Mouse (Mus musculus) heart, embryonic 12.5 days (tissue): ENCODE data around the gene Ankrd44. TPM values are rescaled to one million over a fixed set of nuclear protein-coding genes. Genes with fewer than 3 reads are reported as not detected.

Source experiments
- ATAC-seq: fragments of 200-750 bp; cut with Nextera tagmentation; 2 replicates; pipeline ENCODE4 v1.8.0; 2017; ENCODE audit warnings: moderate TSS enrichment, moderate library complexity; ENCODE audit not compliant: insufficient number of reproducible peaks, low FRiP score
- H3K27ac ChIP-seq: fragments of 300-500 bp; sonication (generic); 2 replicates; pipeline ENCODE4 v1.5.1; 2016; ENCODE audit warnings: mild to moderate bottlenecking, moderate library complexity; ENCODE audit not compliant: poor library complexity, severe bottlenecking
- H3K27me3 ChIP-seq: fragments of 300-500 bp; sonication (generic); replicated peaks from 2 replicates; pipeline ENCODE4 v1.6.1; 2016; ENCODE audit warnings: mild to moderate bottlenecking, moderate library complexity
- H3K36me3 ChIP-seq: fragments of 300-500 bp; sonication (generic); 2 replicates; pipeline ENCODE4 v1.6.1; 2016; ENCODE audit warnings: mild to moderate bottlenecking, moderate library complexity
- H3K4me1 ChIP-seq: fragments of 300-500 bp; sonication (generic); replicated peaks from 2 replicates; pipeline ENCODE4 v1.6.1; 2016; ENCODE audit warnings: mild to moderate bottlenecking
- H3K4me2 ChIP-seq: fragments of 300-500 bp; sonication (generic); 2 replicates; pipeline ENCODE4 v1.6.1; 2016; ENCODE audit warnings: mild to moderate bottlenecking, moderate library complexity
- H3K4me3 ChIP-seq: fragments of 300-500 bp; sonication (generic); 2 replicates; pipeline ENCODE4 v1.5.1; 2016; ENCODE audit warnings: mild to moderate bottlenecking
- H3K9ac ChIP-seq: fragments of 300-500 bp; sonication (generic); 2 replicates; pipeline ENCODE4 v1.6.1; 2016; ENCODE audit warnings: mild to moderate bottlenecking, moderate library complexity
- H3K9me3 ChIP-seq: fragments of 300-500 bp; sonication (generic); replicated peaks from 2 replicates; pipeline ENCODE4 v1.6.1; 2016; ENCODE audit warnings: mild to moderate bottlenecking, moderate library complexity
- WGBS: fragments of 180-500 bp; shearing (Covaris S2); methylation state at CpG from one replicate; pipeline ENCODE4 v1.1.7; 2016; 5-methylcytosine and 5-hydroxymethylcytosine counted together
- polyA plus RNA-seq: library from polyadenylated mRNA; unstranded; fragments of >200 nt; fragmentation: Nextera tagmentation; extraction: Ambion mirVana; gene quantifications from 2 replicates; pipeline ENCODE4 v1.2.1, GENCODE M21; 2016

The Ankrd44 gene
- polyA plus RNA-seq, 1 experiment from 2014 or later, result 11.0 TPM

DNA sequence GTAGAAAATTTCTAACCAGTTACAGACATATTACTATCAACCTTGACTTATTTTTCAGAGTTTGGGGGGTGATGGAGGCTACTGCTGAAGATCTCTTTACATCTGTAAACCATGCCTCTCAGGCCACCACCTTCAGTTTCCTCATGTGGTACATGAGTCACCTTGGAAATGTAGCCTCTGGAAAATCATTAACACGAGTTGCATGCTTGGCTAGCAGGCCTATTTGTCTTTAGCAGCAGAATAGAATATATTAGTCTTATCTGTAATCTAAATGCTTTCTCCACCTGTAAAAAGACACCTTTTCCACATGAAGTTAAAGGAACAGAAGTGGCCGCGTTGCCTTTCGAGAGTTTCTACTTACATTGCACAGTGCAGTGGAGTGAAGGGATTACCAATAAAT, 267.6 kb downstream of the Ankrd44 start:
- no peaks in the 10 kb centered on the region for H3K4me1 ChIP-seq
- no peak for ATAC-seq
- H3K27me3 ChIP-seq, result no peaks in the 10 kb centered on the region
- WGBS, result 90% methylated on average over 4 of the region's 4 CpGs
- H3K9me3 ChIP-seq, result no peaks in the 10 kb centered on the region; the same call in 1 of the 2 replicates
- H3K36me3 ChIP-seq, result peaks cover 40% of the 10 kb centered on the region
- H3K27ac ChIP-seq, result no peak overlapping the region
- no peak overlapping the region for H3K9ac ChIP-seq
- no peak overlapping the region for H3K4me2 ChIP-seq
- no peak overlapping the region for H3K4me3 ChIP-seq

DNA sequence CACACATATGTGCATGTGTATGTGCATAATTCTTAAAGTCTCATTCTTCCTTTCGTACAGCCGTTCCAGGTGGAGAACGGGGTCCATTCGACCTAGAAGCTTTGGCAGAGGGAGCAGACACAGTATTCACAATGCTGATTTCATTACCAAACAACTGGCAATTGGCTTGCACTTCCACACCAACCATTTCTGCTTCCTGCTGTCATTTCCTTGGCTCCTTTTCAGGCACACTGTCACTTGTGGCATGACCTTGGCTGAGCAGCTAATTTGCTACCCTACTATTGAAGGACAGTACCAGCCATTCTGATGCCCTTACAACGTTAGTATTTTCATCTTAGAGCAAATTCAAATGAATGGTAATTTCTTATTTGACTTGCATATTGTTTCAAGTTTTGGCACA, 277.9 kb downstream of the Ankrd44 start:
- Histone ChIP-seq H3K9me3 (no peaks in the 10 kb centered on the region), H3K27ac (no peak overlapping the region), H3K9ac (no peak overlapping the region), H3K4me2 (no peak overlapping the region), H3K4me3 (no peak overlapping the region), H3K4me1 (no peaks in the 10 kb centered on the region), H3K27me3 (no peaks in the 10 kb centered on the region), H3K36me3 (peaks cover 5% of the 10 kb centered on the region; the same call in 1 of the 2 replicates)
- ATAC-seq, result no peak
- 80% methylated on average over 5 of the region's 5 CpGs for WGBS

DNA sequence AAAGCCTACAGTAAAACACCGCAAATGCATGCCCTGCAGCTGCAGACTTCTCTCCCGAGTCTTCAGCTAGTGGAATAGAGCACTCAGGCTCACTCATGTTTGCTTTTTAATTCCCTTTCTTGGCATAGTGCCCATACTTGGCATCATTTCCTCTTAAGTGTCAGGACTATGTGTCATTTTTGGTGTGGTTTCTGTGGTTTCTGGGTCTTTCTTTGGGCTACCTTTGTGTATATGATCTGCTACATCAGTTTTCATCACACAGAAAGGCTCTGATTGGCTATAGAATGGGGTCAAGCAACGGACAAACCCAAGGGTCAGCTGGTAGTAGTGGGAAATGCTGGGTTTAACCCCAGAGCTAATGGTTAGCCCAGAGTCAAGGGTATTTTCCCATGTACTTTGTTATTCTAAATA, 278.8 kb downstream of the Ankrd44 start:
- Histone ChIP-seq H3K4me1 (no peaks in the 10 kb centered on the region), H3K4me2 (no peak overlapping the region), H3K4me3 (no peak overlapping the region), H3K9ac (no peak overlapping the region), H3K27me3 (no peaks in the 10 kb centered on the region), H3K36me3 (peaks cover 5% of the 10 kb centered on the region; the same call in 1 of the 2 replicates), H3K9me3 (no peaks in the 10 kb centered on the region), H3K27ac (no peak overlapping the region)
- no peak for ATAC-seq
- WGBS, result 64% methylated on average over 3 of the region's 3 CpGs

DNA sequence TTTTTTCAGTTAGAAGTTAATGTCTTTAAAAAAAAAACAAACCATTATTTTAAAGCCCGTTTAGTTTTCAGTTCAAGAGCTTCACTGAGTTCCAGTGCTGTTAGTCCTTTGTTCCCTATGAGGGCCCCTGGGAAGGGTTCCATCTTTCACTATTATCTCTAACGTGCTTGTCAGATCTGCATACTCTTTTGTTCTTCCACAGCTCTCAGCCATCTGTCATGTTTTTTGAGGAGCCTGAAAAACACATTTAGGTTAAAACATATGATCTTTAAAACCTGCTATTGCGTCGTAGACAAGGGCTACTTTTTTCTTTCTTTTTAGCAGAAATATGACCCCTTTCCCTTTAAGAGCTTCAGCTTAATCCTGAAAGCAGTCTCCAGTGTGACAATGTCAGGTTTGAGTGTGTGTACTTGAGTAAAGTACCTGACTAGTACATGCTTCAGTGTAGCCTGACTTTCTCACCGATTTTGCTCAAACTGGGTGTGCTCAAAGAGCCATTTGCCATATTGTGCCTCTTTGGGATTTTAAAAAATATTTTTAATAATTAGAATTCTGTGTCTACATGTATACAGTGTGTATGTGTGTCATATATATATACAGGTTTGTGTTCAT, 285.9 kb downstream of the Ankrd44 start:
- Histone ChIP-seq H3K27ac (no peak overlapping the region), H3K4me2 (no peak overlapping the region), H3K4me1 (peaks cover 3% of the 10 kb centered on the region), H3K4me3 (no peak overlapping the region), H3K27me3 (no peaks in the 10 kb centered on the region), H3K9me3 (no peaks in the 10 kb centered on the region), H3K9ac (no peak overlapping the region), H3K36me3 (no peaks in the 10 kb centered on the region)
- no peak for ATAC-seq
- 38% methylated on average over 5 of the region's 5 CpGs for WGBS

DNA sequence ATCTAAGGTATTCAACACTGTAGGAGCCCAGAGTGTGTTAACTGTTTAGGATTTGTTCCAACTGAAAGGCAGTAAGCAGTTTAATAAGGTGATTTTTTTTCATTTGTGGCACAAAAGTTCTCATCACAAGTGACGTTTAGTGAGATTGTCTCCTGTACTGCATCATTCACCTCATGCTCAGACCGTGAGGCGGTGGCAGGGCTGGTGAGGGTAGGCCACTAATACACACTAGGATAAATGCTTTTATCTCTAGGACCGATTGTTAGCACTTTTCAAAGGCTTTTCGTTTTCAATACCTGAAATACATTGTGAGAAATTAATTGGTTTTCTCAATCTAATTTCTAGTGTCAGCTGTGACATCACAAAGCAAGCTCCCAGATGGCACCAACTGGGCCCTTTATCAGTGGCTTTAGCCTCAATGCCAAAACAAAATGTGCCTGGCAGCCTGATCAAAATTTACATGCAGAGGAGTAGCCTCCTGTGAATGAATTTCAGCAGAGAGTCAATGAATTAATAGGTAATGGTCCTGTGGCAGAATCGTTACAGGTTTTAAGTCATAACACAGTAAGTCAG, 286.6 kb downstream of the Ankrd44 start:
- H3K27me3 ChIP-seq, result no peaks in the 10 kb centered on the region
- H3K36me3 ChIP-seq, result no peaks in the 10 kb centered on the region
- H3K9ac ChIP-seq, result no peak overlapping the region
- no peak overlapping the region for H3K4me3 ChIP-seq
- no peak overlapping the region for H3K27ac ChIP-seq
- 66% methylated on average over 6 of the region's 6 CpGs for WGBS
- no peaks in the 10 kb centered on the region for H3K9me3 ChIP-seq
- no peak overlapping the region for H3K4me2 ChIP-seq
- no peak for ATAC-seq
- H3K4me1 ChIP-seq, result peaks cover 3% of the 10 kb centered on the region

DNA sequence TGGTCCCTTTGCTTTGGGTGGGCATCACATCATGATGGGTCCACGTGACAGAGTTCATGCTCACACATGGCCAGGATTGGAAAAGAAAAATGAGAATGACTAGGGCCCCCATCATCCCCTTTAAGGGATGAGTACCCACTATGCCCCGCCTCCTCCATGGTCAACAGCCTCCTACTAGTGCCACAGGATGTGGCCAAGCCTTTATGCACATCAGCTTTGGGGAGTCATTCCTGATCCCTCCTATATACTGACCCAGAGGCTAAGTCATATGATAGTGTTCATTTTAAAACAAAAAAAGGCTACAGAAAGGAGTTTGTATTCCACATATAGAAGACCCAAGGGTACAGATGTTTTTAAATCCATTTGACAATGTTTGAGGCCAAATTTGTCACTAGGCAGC, 287.1 kb downstream of the Ankrd44 start:
- no peak overlapping the region for H3K9ac ChIP-seq
- H3K9me3 ChIP-seq, result no peaks in the 10 kb centered on the region
- H3K27me3 ChIP-seq, result no peaks in the 10 kb centered on the region
- peaks cover 3% of the 10 kb centered on the region for H3K4me1 ChIP-seq
- no peak for ATAC-seq
- H3K36me3 ChIP-seq, result no peaks in the 10 kb centered on the region
- H3K4me3 ChIP-seq, result no peak overlapping the region
- 86% methylated on average over 2 of the region's 2 CpGs for WGBS
- no peak overlapping the region for H3K27ac ChIP-seq
- no peak overlapping the region for H3K4me2 ChIP-seq

DNA sequence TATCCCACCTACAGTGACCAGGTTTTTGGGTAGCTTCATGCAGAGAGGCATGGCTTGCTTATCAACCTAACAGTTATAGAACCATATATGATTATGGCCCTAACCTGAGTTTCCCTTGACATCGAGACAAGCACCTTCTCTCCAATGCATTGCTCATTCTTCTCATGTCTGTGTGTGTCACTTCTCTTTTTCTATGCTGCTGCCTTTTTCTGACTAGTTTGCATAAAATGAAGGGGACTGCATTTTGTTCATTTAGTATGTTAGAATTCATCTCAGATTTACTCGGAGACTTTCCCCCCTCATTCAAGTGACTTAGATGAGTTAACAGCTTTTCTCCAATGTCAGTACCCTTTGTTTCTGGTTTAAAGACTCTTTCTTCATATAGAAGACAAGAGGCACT, 288.8 kb downstream of the Ankrd44 start:
- WGBS, result 82% methylated on average over 2 of the region's 2 CpGs
- no peak overlapping the region for H3K27ac ChIP-seq

DNA sequence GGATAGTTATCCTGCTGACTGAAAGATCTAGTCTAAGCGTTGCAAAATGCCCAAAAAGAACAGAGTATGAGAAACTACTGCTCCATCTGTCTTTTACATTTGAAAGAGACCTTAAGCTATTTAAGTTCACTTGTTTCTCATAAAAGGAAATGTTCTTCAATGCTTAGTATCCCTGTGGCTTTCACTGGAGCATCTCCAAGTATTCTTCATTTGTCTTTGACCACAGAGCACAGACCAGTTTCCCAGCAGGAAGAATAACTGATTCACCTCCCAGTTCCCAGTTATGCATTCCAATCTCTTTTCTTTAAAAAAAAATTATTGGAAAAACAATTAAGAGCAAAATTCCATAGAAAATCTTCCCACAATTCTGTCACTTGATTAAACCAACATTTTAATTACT, 297.1 kb downstream of the Ankrd44 start:
- no peak for ATAC-seq
- Histone ChIP-seq H3K4me1 (no peaks in the 10 kb centered on the region), H3K27me3 (no peaks in the 10 kb centered on the region), H3K9me3 (no peaks in the 10 kb centered on the region), H3K4me2 (no peak overlapping the region), H3K9ac (no peak overlapping the region), H3K36me3 (no peaks in the 10 kb centered on the region), H3K4me3 (no peak overlapping the region), H3K27ac (no peak overlapping the region)
- WGBS, result 66% methylated on average over 1 of the region's 1 CpGs

More for the DNA sequence above, 288.8 kb downstream of the Ankrd44 start:
- no peak overlapping the region for H3K9ac ChIP-seq
- H3K4me1 ChIP-seq, result peaks cover 3% of the 10 kb centered on the region
- H3K9me3 ChIP-seq, result no peaks in the 10 kb centered on the region
- no peaks in the 10 kb centered on the region for H3K27me3 ChIP-seq
- no peak for ATAC-seq
- H3K4me3 ChIP-seq, result no peak overlapping the region
- H3K4me2 ChIP-seq, result no peak overlapping the region
- H3K36me3 ChIP-seq, result no peaks in the 10 kb centered on the region

DNA sequence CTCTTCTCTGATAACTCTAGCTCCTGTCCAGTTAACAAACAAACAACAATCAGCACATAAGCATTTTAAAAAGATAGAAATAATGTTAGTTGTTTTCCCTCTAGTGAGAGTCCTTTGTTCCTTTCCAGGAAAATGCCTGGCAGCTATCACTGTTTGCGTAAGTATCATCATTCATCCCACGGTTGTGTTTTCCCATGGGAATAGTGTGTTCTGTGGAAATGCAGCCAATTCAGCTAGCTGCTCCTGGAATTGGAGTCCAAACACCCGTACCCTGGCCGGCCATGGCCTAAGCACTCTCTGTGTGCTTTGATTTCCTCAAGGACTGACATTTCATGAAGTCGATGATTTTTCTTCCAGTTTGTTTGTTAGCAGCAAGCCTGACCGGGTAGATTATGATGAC, 311.2 kb downstream of the Ankrd44 start:
- Histone ChIP-seq H3K9me3 (peaks cover 11% of the 10 kb centered on the region; the same call in 1 of the 2 replicates), H3K9ac (no peak overlapping the region)
- WGBS, result 84% methylated on average over 6 of the region's 6 CpGs

DNA sequence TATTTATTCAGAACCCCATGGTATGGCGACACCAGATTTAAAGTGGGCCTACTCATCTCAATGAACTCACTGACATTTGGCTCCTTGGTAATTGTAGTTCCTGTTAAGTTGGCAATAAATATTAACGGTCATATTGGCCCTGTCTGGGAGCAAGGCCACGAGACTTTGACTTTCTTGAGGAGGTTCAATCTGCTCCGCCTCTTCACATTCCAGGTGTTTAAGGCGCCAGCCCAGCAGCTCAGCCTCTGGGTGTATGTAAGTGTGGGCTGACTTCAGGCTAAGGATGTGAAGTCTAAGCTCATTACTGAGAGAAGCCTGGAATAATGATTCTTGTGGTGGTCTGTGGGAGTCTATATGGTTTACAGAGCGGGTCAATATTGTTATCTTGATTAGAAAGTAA, 313.8 kb downstream of the Ankrd44 start:
- H3K9me3 ChIP-seq, result peaks cover 11% of the 10 kb centered on the region; the same call in 1 of the 2 replicates
- H3K36me3 ChIP-seq, result no peaks in the 10 kb centered on the region
- no peak overlapping the region for H3K27ac ChIP-seq
- H3K27me3 ChIP-seq, result no peaks in the 10 kb centered on the region
- no peak overlapping the region for H3K4me3 ChIP-seq
- ATAC-seq, result no peak
- 80% methylated on average over 6 of the region's 6 CpGs for whole genome bisulfite sequencing
- 0 out of 2 replicates have a peak, but pooled peaks cover 2% of the 10 kb centered on the region for H3K4me1 ChIP-seq
- no peak overlapping the region for H3K9ac ChIP-seq
- no peak overlapping the region for H3K4me2 ChIP-seq

More for the DNA sequence above, 311.2 kb downstream of the Ankrd44 start:
- Histone ChIP-seq H3K27ac (no peak overlapping the region), H3K4me3 (no peak overlapping the region), H3K4me2 (no peak overlapping the region), H3K27me3 (no peaks in the 10 kb centered on the region), H3K36me3 (no peaks in the 10 kb centered on the region), H3K4me1 (0 out of 2 replicates have a peak, but pooled peaks cover 2% of the 10 kb centered on the region)
- no peak for ATAC-seq

DNA sequence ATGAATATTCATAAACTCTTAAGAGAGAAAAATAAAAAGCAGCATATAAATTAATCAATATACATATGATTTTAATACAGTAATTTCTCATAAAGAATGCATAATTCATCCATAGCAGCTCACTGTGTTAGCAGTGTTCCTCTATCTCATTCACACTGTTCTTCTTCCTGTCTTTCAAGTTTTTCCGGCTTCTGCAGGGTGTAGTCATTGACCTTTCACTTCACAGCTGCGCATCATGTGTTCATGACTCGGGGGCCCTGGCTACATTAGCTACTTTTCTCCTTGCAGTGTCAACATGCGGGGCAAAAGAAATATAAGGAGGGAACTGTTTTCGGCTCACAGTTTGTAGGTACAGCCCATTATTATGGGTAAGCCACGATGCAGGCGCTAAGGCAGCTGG, 314.3 kb downstream of the Ankrd44 start:
- WGBS, result 68% methylated on average over 7 of the region's 7 CpGs
- Histone ChIP-seq H3K4me1 (0 out of 2 replicates have a peak, but pooled peaks cover 2% of the 10 kb centered on the region), H3K4me3 (no peak overlapping the region), H3K36me3 (no peaks in the 10 kb centered on the region), H3K9ac (no peak overlapping the region), H3K27ac (no peak overlapping the region), H3K4me2 (no peak overlapping the region), H3K9me3 (peaks cover 11% of the 10 kb centered on the region; the same call in 1 of the 2 replicates), H3K27me3 (no peaks in the 10 kb centered on the region)
- no peak for ATAC-seq
